Mouse (Mus musculus) urinary bladder, postnatal 14 days (tissue): ENCODE measurements at regions not wholly inside any gene's neighbourhood (a gene's known extent, or its start where the extent isn't known, plus 50 kb on each side); places are given as distances from the start of the nearest gene placed in this dataset.

Experiments used
- DNase-seq: peaks from one replicate; pipeline ENCODE4 v3.0.0; 2021; ENCODE audit warnings: low spot score

DNA sequence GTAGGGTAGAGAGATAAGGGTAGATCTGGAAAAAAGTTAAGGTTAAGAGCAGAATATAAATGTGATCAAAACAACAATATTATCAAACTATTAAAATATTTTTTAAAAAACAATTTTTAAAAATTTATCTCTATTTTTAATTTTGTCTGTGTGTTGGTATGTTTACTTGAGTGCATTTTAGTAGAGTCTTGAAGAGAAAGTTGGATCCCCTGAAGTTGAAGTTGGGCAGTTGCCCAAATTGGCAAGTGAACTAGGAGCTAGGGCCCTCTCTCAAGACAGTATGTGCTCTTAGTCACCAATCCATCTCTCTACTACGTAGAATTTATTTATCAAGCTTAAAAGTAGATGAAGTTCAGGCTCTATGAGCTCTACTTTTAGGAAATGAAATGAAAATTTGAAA lies 59.9 kb downstream of the Adamts1 start:
- no peak for DNase-seq

DNA sequence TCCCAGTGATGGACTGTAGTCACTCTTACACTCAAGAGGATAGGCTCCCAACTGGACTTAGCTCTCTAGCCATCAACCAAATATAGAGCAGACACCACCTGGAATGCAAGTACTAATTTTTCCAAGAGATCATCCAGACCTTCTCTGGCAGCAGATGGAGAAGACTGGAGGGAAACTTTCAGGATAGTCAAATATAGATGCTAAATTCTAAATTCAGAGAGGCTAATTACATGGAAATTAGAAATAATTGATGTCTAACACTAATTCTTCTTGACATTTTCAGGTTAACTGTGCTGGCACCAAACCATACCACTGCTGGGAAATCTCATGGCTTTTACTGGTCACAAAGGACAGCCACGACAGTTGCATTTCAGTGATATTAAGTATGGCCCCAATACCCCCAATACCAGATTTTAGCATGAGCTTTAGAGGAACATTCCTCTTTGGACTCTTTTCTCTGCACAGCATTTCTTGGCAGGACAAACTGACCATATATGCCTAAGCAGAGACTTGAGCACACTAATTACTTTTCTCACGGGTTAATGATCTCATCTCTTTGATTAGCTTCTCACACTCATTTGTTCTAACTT lies 64.2 kb downstream of the Adamts1 start:
- DNase-seq: no peak

GRCm38 (mm10) chr16:85728026-85728425 lies 74.9 kb downstream of the Adamts1 start:
- DNase-seq: no peak

DNA sequence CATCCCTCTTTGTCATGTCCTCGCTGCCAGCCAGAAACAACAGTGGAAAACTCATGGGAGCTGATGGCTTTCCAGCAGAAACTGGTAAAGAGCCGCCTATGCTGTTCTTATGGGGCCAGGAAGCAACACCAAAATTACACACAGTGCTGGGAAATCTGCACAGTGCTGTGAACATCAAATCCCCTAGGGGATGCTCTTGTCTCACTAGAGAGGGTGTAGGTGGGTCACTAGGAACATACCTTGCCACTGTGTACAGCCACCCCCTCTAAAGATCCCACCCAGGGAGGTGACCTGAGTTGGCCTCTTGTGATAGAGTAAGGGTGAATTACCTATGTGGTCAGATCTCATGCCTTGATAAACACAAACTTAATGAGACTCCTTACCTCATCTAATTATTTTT lies 80.9 kb downstream of the Adamts1 start:
- DNase-seq: peak; percentile 3

DNA sequence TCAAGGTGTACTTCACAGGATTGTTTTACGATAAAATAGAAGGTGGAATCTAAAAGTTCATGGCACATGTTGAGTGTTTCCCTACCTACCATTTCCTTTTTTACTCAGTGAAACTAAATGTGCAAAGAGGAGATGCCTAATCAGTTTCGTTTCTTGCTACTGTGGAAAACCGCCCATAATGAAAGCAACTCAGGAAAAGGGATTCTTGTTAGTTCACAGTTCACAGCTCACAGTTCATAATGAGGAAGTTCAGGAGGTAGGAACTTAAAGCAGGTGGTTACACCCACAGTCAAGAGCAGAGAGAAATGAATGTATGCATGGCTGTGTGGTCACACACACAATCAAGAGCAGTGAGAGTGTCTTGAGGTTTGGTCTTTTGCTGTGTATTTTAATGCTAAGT lies 90.6 kb downstream of the Adamts1 start:
- no peak for DNase-seq

DNA sequence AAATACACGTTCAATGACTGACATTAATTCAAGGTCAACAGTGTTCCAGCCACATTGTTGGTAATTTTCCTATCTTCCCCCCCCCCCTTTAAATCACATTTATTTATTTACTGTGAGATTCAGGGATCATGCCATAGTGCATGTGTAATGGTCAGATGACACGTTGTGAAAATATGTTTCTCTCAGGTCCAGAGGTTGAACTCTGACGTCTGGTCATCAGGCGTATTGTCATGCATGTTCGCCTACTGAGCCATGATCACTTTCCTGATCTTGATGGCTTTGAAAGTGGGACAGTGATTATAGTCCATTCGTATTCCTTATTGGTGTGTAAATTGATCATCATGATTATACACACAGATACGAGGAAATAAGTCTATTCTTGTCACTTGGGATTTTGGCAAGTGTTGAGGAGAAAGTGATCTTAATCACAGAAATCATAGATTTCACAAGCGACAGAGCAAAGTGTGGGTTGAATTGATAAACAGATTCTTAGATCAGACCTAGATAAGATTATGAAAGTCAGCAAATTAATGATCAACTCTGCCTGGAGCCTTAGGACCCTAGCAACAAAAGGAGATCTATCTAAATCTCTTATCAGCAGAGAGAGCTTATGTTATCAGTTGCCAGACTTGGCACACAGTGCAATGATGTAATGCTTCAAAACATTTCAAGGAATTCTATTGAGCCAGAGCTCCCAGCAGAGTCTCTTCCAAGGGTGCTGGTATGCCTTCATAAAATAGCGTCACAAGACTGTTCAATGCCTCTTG lies 98.5 kb downstream of the Adamts1 start:
- no peak for DNase-seq

DNA sequence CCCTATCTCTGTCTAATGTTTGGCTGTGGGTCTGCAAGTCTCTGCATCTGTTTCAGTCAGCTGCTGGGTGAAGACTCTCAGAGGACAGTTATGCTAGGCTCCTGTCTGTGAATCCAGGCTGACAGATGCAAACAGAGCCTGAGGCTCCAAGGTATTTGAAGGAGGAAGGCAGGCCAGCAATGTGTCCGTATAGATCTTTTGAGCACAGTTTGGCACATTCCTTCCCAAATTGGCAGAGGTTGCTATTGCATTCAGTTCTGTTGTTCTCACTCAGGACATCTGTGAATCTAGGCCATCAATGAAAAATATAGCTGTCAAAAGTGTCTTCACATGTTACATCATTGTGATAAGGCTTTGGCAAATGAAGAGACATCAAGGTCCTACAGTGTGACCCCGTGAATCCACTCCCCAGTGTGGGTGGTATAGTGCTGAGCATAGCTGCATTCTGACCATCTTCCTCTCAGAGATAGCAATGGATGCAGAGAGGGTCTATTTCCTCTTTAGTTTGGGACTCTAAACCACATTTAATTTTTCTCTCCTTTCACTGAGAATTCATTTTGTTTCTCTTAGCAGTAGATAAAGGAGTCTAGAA lies 99.9 kb downstream of the Adamts1 start:
- DNase-seq: no peak

DNA sequence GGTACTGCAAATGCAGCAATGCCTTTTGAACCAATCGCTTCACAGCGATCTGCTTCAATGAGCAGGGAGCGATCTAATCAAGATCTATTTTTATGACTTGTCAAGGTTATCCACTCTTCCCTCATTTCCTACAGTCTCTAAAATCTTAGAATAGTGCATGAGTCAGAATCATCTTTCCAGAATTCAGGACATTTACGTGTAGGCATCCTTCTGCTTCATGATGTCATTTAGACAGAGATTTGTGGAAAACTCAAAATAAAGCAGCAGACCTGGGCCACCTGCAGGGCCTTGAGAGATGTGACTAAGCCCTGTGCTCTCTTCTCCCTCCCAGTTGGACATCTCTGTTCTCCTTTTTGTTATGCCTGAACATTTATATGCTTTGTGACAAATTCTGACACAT lies 103.6 kb downstream of the Adamts1 start:
- no peak for DNase-seq

GRCm38 (mm10) chr16:85682721-85683120 lies 120.2 kb downstream of the Adamts1 start:
- no peak for DNase-seq

DNA sequence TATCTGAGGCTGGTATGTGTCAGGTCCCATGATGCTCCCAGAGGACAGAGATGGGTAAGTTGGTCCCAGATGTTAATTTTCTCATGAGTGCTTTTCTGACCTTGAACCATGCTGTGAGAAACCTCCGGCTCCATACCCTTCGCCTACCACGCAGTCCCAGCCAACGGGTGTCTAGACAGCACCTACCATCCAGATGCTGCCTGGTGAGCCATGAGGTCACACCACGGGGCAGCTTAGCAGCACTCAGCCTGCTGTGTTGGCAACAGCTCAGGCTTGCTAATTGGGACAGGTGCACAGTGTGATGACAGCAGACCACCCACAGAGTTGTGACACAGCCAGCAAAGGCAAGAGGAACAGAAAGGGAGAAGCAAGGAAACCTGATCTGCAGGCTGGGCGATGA lies 122.6 kb downstream of the Adamts1 start:
- DNase-seq: no peak

DNA sequence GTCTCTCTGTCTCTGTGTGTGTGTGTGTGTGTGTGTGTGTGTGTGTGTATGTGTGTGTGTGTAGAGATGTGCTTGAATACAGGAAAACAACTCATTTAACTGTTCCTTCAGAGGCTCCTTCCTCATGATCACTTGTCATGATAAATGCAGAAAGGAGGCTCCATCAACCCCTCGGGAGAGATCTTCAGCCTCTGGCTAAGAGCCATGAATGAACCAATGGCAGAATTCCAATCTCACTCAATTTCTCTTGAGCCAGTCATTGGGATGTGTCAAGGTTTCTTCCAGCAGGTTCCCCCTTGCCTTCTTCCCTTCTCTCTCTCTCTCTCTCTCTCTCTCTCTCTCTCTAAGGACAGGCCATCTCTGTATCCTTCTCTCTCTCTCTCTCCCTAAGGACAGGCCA lies 124.1 kb downstream of the Adamts1 start:
- no peak for DNase-seq

GRCm38 (mm10) chr16:85678228-85678627 lies 124.7 kb downstream of the Adamts1 start:
- DNase-seq: no peak

DNA sequence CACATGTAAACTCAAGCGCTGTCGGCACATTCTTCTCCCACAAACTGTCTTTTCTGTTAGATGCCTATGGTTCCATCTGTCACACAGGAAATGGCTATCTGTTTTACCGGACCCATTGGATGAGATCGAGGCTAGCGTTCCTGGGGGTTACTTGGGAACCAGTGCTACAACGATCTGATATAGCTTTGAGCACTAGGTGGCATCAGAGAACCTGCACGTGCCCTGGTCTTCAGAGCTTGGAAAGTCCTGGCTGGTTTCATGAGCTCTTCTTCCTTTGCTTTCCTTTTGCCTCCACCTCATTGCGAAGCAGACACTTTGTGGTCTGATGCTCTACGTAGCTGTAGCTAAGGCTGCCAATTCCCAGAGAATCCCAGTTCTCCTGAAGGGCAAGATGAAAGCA lies 123.8 kb upstream of the Cyyr1 start:
- peak; percentile 42 for DNase-seq

- DNase-seq: no peak
These were observed 115.6 kb upstream of the Cyyr1 start for GRCm38 (mm10) chr16:85668767-85669166.

GRCm38 (mm10) chr16:85667790-85668189 lies 114.6 kb upstream of the Cyyr1 start:
- no peak for DNase-seq

DNA sequence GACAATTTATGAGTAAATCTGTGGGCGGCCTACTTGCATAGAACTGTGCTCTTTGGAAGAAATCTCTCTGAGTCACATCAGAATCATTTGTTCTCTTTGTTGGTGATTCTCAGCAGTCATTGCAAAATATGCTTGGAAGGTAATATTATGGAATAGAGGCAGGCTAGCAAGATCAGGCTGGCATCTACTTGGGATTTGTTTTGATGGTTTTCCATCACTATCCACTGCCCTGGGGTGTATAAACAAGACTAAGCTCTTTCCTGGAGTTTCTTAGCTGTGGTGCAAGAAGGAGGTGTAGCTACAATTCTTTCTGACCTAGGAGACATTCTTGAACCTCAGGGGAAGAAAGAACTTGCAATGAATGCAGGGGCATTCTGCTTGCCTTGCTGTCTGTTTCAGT lies 96.3 kb upstream of the Cyyr1 start:
- DNase-seq: no peak

- DNase-seq: no peak
These were observed 87.8 kb upstream of the Cyyr1 start for GRCm38 (mm10) chr16:85640992-85641391.

DNA sequence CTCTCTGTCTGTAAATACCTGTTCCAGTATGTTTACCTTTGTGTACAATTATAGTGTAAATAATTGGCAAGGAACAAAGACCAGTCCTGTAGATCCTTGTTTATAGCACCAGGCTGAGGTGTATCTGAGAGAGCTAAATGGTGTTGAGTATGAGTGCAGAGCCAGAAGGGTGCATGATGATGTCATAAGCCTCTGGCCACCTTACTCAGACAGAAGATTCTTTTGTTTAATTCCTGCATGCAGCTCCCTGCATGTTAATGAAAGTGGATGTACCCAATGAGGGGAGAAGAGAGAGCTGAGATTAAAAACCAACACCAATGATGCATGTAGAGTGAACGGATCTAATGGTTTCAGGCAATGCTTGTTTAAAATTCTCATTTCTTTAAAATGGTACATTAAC lies 83.9 kb upstream of the Cyyr1 start:
- DNase-seq: no peak

DNA sequence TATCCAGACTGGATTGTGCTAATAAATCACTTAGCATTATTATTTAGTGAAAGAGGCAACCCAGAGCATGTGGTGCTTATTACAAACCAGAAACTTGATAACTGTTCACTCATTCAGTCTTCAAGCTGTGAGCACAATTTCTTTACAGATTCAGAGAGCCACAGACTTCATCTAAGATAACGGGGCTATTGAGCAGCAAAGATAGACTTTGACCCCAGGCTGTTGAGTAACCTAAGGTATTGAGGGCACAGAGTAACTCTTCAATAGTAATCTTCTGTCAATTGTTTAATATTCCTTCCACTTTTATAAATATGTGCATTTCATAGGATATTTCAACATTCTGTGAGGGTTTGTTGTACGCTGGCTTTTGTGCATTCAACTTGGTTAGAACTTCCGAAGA lies 76.5 kb upstream of the Cyyr1 start:
- DNase-seq: no peak

GRCm38 (mm10) chr16:85624505-85624904 lies 71.3 kb upstream of the Cyyr1 start:
- DNase-seq: no peak

DNA sequence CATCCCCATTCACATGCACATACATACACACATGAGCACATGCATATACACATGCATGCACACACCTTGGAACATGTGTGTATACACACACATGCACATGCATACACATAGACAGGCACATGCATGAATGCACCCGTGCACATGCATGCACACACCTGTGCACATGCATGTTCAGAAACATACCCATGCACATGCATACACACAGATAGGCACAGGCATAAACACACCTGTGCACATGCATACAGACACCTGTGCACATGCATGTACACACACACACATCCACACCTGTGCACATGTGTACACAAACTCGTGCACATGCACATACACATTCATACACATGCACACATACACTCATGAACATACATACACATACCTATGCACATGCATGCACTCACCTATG lies 50.9 kb upstream of the Cyyr1 start:
- no peak for DNase-seq
